Mouse (Mus musculus): ENCODE measurements at regions not wholly inside any gene's neighbourhood (a gene's known extent, or its start where the extent isn't known, plus 50 kb on each side); places are given as distances from the start of the nearest gene placed in this dataset.

- intact Hi-C loops (cut with DNase I): no loop called here
- no peak for DNase-seq (ENCODE audit: low spot score in 2 of 2)
Observed at GRCm38 (mm10) chr14:111877524-111877923, 202.6 kb downstream of the Slitrk5 start.

GRCm38 (mm10) chr14:111878033-111878432 is 203.1 kb downstream of the Slitrk5 start:
- intact Hi-C loops (cut with DNase I): no loop called here
- DNase-seq (ENCODE audit: low spot score in 2 of 2): peak in 1 of 2 experiments; percentile 35

DNA sequence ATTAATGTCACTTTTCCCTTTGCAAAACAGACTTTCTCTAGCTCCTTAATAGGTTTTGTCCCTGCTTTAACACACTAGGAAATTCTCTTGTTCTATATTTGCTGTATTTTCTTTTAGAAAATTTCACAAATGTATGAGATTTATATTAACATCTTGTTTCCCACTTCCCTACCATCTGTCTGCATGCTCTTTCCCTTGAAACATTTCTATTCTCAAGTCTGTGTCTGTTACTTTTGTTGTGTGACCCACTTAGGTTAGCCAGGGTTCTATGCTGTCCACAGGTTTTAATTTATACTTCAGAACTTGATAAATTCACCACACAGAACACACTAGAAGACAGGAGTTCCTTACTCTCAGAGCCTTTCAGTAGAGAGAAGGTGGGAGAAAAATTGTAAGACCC is 209.1 kb downstream of the Slitrk5 start:
- intact Hi-C loops (cut with DNase I): loop anchor here (10.0 kb wide), 2 partner anchors 501 to 581 kb away; no protein-coding TSS in a partner anchor
- peak in 1 of 2 experiments; percentile 53 for DNase-seq (ENCODE audit: low spot score in 2 of 2)

DNA sequence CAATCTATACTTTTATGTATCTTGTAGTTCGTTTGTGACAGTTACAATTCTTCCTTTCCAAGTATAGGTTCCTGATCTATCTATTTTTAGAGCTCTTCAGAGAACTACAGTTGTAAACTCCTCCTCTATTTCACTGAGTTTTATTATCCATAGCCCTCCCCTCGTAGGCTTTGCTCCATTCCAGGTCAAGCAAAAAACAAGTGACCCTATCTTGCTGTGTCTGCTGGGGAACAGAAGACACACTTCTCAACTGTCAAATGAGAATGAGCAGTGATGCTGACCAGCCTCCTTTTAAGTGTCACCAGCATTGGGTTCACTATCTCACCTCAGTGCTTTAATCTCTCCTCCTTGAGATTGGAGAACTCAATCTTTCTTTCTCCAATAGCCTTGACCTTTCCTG is 212.8 kb downstream of the Slitrk5 start:
- DNase-seq (ENCODE audit: low spot score in 2 of 2): no peak
- intact Hi-C loops (cut with DNase I): loop anchor here (5.0 to 10.0 kb wide), 3 partner anchors 65 to 577 kb away; no protein-coding TSS in a partner anchor

- DNase-seq (ENCODE audit: low spot score in 2 of 2): no peak
- intact Hi-C loops (cut with DNase I): loop anchor here (5.0 to 10.0 kb wide), 3 partner anchors 66 to 576 kb away; no protein-coding TSS in a partner anchor
Observed at GRCm38 (mm10) chr14:111888781-111889180, 213.9 kb downstream of the Slitrk5 start.
